Mouse (Mus musculus) forebrain, embryonic 11.5 days (tissue): ENCODE results near the gene 1700012B07Rik. TPM values are rescaled to one million over a fixed set of nuclear protein-coding genes. Genes with fewer than 3 reads are reported as not detected.

Experiments
- ATAC-seq: fragments of 200-750 bp; cut with Nextera tagmentation; replicated peaks from 2 replicates; pipeline ENCODE4 v1.8.0; 2017; ENCODE audit warnings: moderate TSS enrichment; ENCODE audit not compliant: low FRiP score
- DNase-seq: peaks from one replicate; pipeline ENCODE4 v3.0.0-alpha.2; 2017; ENCODE audit warnings: low spot score
- H3K27ac ChIP-seq: fragments of 300-500 bp; sonication (generic); 2 replicates; pipeline ENCODE4 v1.5.1; 2014; ENCODE audit warnings: low read depth, low read length
- H3K27me3 ChIP-seq: fragments of 300-500 bp; sonication (generic); 2 replicates; pipeline ENCODE4 v1.6.1; 2014; ENCODE audit warnings: mild to moderate bottlenecking, low read length, mixed read lengths; ENCODE audit not compliant: control insufficient read depth, insufficient read depth
- H3K36me3 ChIP-seq: fragments of 300-500 bp; sonication (generic); 2 replicates; pipeline ENCODE4 v1.6.1; 2014; ENCODE audit warnings: mild to moderate bottlenecking, low read length, moderate library complexity, mixed read lengths; ENCODE audit not compliant: control insufficient read depth, insufficient read depth
- H3K4me1 ChIP-seq: fragments of 300-500 bp; sonication (generic); replicated peaks from 2 replicates; pipeline ENCODE4 v1.6.1; 2014; ENCODE audit warnings: low read length, mixed read lengths; ENCODE audit not compliant: control insufficient read depth, insufficient read depth
- H3K4me2 ChIP-seq: fragments of 300-500 bp; sonication (generic); 2 replicates; pipeline ENCODE4 v1.6.1; 2014; ENCODE audit warnings: low read depth, mild to moderate bottlenecking, low read length, moderate library complexity, mixed read lengths; ENCODE audit not compliant: severe bottlenecking
- H3K4me3 ChIP-seq: fragments of 300-500 bp; sonication (generic); 2 replicates; pipeline ENCODE4 v1.5.1; 2014; ENCODE audit warnings: low read depth, low read length
- H3K9ac ChIP-seq: fragments of 300-500 bp; sonication (generic); 2 replicates; pipeline ENCODE4 v1.6.1; 2014; ENCODE audit warnings: low read length
- H3K9me3 ChIP-seq: fragments of 300-500 bp; sonication (generic); 2 replicates; pipeline ENCODE4 v1.6.1; 2016; ENCODE audit warnings: low read length, mixed read lengths; ENCODE audit not compliant: control insufficient read depth
- WGBS: fragments of 180-500 bp; shearing (Covaris S2); extraction: QIAGEN DNeasy Blood & Tissue Kit; methylation state at CpG from one replicate; pipeline ENCODE4 v1.1.7; 2014; 5-methylcytosine and 5-hydroxymethylcytosine counted together
- polyA plus RNA-seq: library from polyadenylated mRNA; unstranded; fragments of >200 nt; fragmentation: Nextera tagmentation; extraction: Ambion mirVana; gene quantifications from 2 replicates; pipeline ENCODE4 v1.2.1, GENCODE M21; 2014

The 1700012B07Rik gene
- polyA plus RNA-seq, 1 experiment from 2014 or later = not detected

DNA sequence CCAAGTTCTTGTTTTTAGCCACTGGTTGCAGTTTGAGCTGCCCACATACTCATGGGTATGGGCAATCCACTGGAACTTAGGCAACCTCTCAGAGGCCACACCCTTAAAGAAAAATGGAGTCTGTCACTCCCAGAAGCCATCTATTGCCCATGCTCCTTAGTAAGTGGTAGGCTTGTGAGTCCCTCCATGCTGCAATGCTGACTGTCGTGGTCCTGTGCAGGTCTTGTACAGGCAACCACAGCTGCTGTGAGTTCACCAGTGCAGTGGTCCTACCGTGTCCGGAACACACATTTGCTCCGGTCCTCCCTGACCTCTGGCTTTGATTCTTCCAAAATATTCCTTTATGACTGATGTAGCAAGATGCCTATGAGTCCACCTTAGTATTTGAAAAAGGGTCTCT, 31.6 kb upstream of the 1700012B07Rik start:
- WGBS = 87% methylated on average over 4 of the region's 4 CpGs

GRCm38 (mm10) chr11:109857086-109857485, 29.2 kb upstream of the 1700012B07Rik start:
- H3K27ac ChIP-seq = no peak overlapping the region

More for the DNA sequence above, 31.6 kb upstream of the 1700012B07Rik start:
- DNase-seq (peak; percentile 44), ATAC-seq (no peak)
- no peak overlapping the region for H3K27ac ChIP-seq
- H3K9ac ChIP-seq = no peak overlapping the region
- H3K27me3 ChIP-seq = no peaks in the 10 kb centered on the region
- no peak overlapping the region for H3K4me2 ChIP-seq
- 0 out of 2 replicates have a peak, but pooled peaks cover 1% of the 10 kb centered on the region for H3K4me1 ChIP-seq
- H3K9me3 ChIP-seq = no peaks in the 10 kb centered on the region
- H3K4me3 ChIP-seq = no peak overlapping the region
- H3K36me3 ChIP-seq = no peaks in the 10 kb centered on the region

DNA sequence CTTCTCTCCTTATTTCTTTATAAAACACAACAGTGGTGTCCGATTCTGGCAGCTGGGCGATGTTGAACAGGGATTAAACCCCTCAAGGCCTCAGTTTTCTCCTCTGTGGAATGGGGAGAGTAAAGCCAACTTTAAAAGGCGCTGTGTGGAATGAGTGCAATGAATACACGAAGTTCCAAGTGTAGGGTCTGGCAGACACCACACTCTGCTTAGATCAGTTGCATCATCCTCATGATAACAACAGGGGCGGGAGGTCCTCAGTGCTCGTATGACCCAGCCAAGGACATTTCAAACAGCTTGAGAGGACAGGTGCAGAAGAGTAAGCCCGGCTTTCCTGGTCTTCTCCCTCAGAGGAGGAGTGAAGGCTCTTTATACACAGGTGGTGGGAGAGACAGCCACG, 26.2 kb upstream of the 1700012B07Rik start:
- ATAC-seq (no peak), DNase-seq (no peak)
- Histone ChIP-seq H3K4me3 (no peak overlapping the region), H3K4me2 (no peak overlapping the region), H3K9ac (no peak overlapping the region), H3K27me3 (no peaks in the 10 kb centered on the region), H3K36me3 (no peaks in the 10 kb centered on the region), H3K4me1 (no peaks in the 10 kb centered on the region), H3K27ac (no peak overlapping the region), H3K9me3 (no peaks in the 10 kb centered on the region)
- WGBS = 89% methylated on average over 8 of the region's 8 CpGs

More at GRCm38 (mm10) chr11:109857086-109857485, 29.2 kb upstream of the 1700012B07Rik start:
- Histone ChIP-seq H3K9me3 (no peaks in the 10 kb centered on the region), H3K36me3 (no peaks in the 10 kb centered on the region), H3K27me3 (no peaks in the 10 kb centered on the region), H3K4me3 (no peak overlapping the region), H3K4me2 (no peak overlapping the region), H3K4me1 (0 out of 2 replicates have a peak, but pooled peaks cover 1% of the 10 kb centered on the region), H3K9ac (no peak overlapping the region)
- ATAC-seq (no peak), DNase-seq (no peak)
- 93% methylated on average over 10 of the region's 10 CpGs for WGBS

GRCm38 (mm10) chr11:109853228-109853966, 25.6 kb upstream of the 1700012B07Rik start:
- DNase-seq (no peak), ATAC-seq (peak; percentile 74)
- Histone ChIP-seq H3K4me1 (no peaks in the 10 kb centered on the region), H3K4me2 (no peak overlapping the region), H3K27me3 (no peaks in the 10 kb centered on the region), H3K4me3 (no peak overlapping the region), H3K27ac (no peak overlapping the region), H3K36me3 (no peaks in the 10 kb centered on the region), H3K9me3 (no peaks in the 10 kb centered on the region), H3K9ac (no peak overlapping the region)
- WGBS = 63% methylated on average over 17 of the region's 17 CpGs

GRCm38 (mm10) chr11:109851996-109852395, 24.1 kb upstream of the 1700012B07Rik start:
- H3K27me3 ChIP-seq = no peaks in the 10 kb centered on the region

DNA sequence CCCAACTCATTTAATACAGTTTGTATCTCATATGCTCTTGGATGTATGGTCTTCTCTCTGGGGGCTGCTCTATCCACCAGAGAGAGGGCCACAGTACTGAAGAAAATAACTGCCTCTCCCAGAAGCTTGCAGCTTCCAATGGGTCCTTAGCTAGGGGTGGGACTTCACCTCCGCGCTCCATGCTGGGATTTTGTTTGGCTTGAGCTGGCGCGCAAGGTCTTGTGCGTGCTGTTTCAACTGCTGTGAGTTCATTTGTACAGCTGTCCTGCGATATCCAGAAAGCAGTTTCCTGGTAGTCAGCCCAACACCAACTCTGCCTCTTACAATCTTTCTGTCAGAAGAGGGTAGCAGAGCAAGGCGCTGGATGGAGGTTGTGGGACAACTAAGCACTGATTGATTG, 18.5 kb upstream of the 1700012B07Rik start:
- H3K9me3 ChIP-seq = no peaks in the 10 kb centered on the region
- 65% methylated on average over 7 of the region's 7 CpGs for WGBS
- H3K36me3 ChIP-seq = no peaks in the 10 kb centered on the region
- no peaks in the 10 kb centered on the region for H3K4me1 ChIP-seq
- H3K27me3 ChIP-seq = no peaks in the 10 kb centered on the region
- no peak overlapping the region for H3K9ac ChIP-seq
- no peak overlapping the region for H3K4me2 ChIP-seq
- H3K27ac ChIP-seq = no peak overlapping the region
- no peak for ATAC-seq
- H3K4me3 ChIP-seq = no peak overlapping the region
- DNase-seq = no peak

More at GRCm38 (mm10) chr11:109851996-109852395, 24.1 kb upstream of the 1700012B07Rik start:
- no peak overlapping the region for H3K9ac ChIP-seq
- DNase-seq = no peak
- H3K4me2 ChIP-seq = no peak overlapping the region
- H3K36me3 ChIP-seq = no peaks in the 10 kb centered on the region
- H3K4me1 ChIP-seq = no peaks in the 10 kb centered on the region
- no peaks in the 10 kb centered on the region for H3K9me3 ChIP-seq
- no peak overlapping the region for H3K27ac ChIP-seq
- WGBS = 88% methylated on average over 4 of the region's 4 CpGs
- ATAC-seq = no peak
- H3K4me3 ChIP-seq = no peak overlapping the region

DNA sequence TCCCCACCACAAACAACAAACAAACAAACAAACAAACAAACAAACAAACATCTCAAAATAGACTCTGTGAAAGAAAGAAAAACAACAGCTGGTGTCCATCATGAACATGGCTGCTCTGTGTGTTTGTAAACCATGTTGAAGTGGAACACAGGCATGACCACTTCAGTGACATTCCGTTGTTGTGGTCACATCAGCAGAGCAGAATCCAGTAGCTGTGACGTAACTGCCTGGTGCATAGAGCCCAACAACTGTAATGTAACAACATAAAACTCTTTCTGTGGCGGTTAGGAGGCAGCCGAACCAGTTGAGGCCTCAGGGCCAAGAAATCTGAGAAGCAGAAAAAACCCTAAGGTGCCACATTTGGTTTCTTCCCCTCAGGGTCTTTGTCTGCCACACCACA, 17.8 kb upstream of the 1700012B07Rik start:
- no peak for ATAC-seq
- H3K27ac ChIP-seq = no peak overlapping the region

GRCm38 (mm10) chr11:109844466-109844865, 16.6 kb upstream of the 1700012B07Rik start:
- H3K27ac ChIP-seq = no peak overlapping the region

More for the DNA sequence above, 17.8 kb upstream of the 1700012B07Rik start:
- Histone ChIP-seq H3K9me3 (no peaks in the 10 kb centered on the region), H3K9ac (no peak overlapping the region), H3K4me3 (no peak overlapping the region), H3K4me2 (no peak overlapping the region), H3K4me1 (no peaks in the 10 kb centered on the region), H3K36me3 (no peaks in the 10 kb centered on the region), H3K27me3 (no peaks in the 10 kb centered on the region)
- 74% methylated on average over 4 of the region's 4 CpGs for WGBS
- no peak for DNase-seq

GRCm38 (mm10) chr11:109830368-109830767, 2.5 kb upstream of the 1700012B07Rik start:
- no peak overlapping the region for H3K4me3 ChIP-seq
- no peaks in the 10 kb centered on the region for H3K4me1 ChIP-seq
- DNase-seq = no peak
- no peak overlapping the region for H3K4me2 ChIP-seq
- H3K27ac ChIP-seq = no peak overlapping the region
- ATAC-seq = no peak
- no peaks in the 10 kb centered on the region for H3K9me3 ChIP-seq
- H3K36me3 ChIP-seq = no peaks in the 10 kb centered on the region
- WGBS = 92% methylated on average over 5 of the region's 5 CpGs
- no peaks in the 10 kb centered on the region for H3K27me3 ChIP-seq
- H3K9ac ChIP-seq = no peak overlapping the region

More at GRCm38 (mm10) chr11:109844466-109844865, 16.6 kb upstream of the 1700012B07Rik start:
- WGBS = 85% methylated on average over 5 of the region's 5 CpGs
- no peaks in the 10 kb centered on the region for H3K36me3 ChIP-seq
- ATAC-seq = no peak
- H3K4me3 ChIP-seq = no peak overlapping the region
- no peaks in the 10 kb centered on the region for H3K9me3 ChIP-seq
- DNase-seq = no peak
- H3K27me3 ChIP-seq = no peaks in the 10 kb centered on the region
- no peaks in the 10 kb centered on the region for H3K4me1 ChIP-seq
- no peak overlapping the region for H3K4me2 ChIP-seq
- H3K9ac ChIP-seq = no peak overlapping the region
